Mouse (Mus musculus) limb, embryonic 14.5 days (tissue): ENCODE measurements around the gene Tmem131l. TPM values are rescaled to one million over a fixed set of nuclear protein-coding genes. Genes with fewer than 3 reads are reported as not detected.

Experiments used
- ATAC-seq: fragments of 200-750 bp; cut with Nextera tagmentation; 2 replicates; pipeline ENCODE4 v1.8.0; 2017; ENCODE audit warnings: low read depth, moderate number of reproducible peaks, moderate TSS enrichment; ENCODE audit not compliant: low FRiP score
- DNase-seq: peaks from one replicate; pipeline ENCODE4 v3.0.0-alpha.2; 2015; ENCODE audit warnings: low spot score
- H3K27ac ChIP-seq: fragments of 300-500 bp; sonication (generic); replicated peaks from 2 replicates; pipeline ENCODE4 v1.5.1; 2014; ENCODE audit warnings: low read depth, mild to moderate bottlenecking, low read length, moderate library complexity, mixed read lengths
- H3K27me3 ChIP-seq: fragments of 300-500 bp; sonication (generic); 2 replicates; pipeline ENCODE4 v1.6.1; 2014; ENCODE audit warnings: low read length, mixed read lengths; ENCODE audit not compliant: control insufficient read depth, insufficient read depth
- H3K36me3 ChIP-seq: fragments of 300-500 bp; sonication (generic); 2 replicates; pipeline ENCODE4 v1.6.1; 2014; ENCODE audit warnings: mild to moderate bottlenecking, low read length, moderate library complexity, mixed read lengths; ENCODE audit not compliant: control insufficient read depth, insufficient read depth
- H3K4me1 ChIP-seq: fragments of 300-500 bp; sonication (generic); 2 replicates; pipeline ENCODE4 v1.6.1; 2014; ENCODE audit warnings: antibody characterized with exemption, low read length, mixed read lengths; ENCODE audit not compliant: control insufficient read depth, insufficient read depth
- H3K4me2 ChIP-seq: fragments of 300-500 bp; sonication (generic); replicated peaks from 2 replicates; pipeline ENCODE4 v1.6.1; 2014; ENCODE audit warnings: low read depth, mild to moderate bottlenecking, low read length, moderate library complexity; ENCODE audit not compliant: severe bottlenecking
- H3K4me3 ChIP-seq: fragments of 300-500 bp; sonication (generic); replicated peaks from 2 replicates; pipeline ENCODE4 v1.5.1; 2014; ENCODE audit warnings: low read length
- H3K9ac ChIP-seq: fragments of 300-500 bp; sonication (generic); 2 replicates; pipeline ENCODE4 v1.6.1; 2014; ENCODE audit warnings: mild to moderate bottlenecking, low read depth, low read length, moderate library complexity; ENCODE audit not compliant: severe bottlenecking
- H3K9me3 ChIP-seq: fragments of 300-500 bp; sonication (generic); 2 replicates; pipeline ENCODE4 v1.6.1; 2016; ENCODE audit warnings: low read length; ENCODE audit not compliant: control insufficient read depth
- POLR2A ChIP-seq: fragments of 200-500 bp; IDR thresholded peaks from 2 replicates; pipeline ENCODE4 v1.8.0; 2012; ENCODE audit warnings: inconsistent platforms, mild to moderate bottlenecking, moderate library complexity, borderline replicate concordance; ENCODE audit not compliant: insufficient read depth, insufficient read length; ENCODE audit errors: extremely low read depth
- WGBS: fragments of 180-500 bp; shearing (Covaris S2); extraction: QIAGEN DNeasy Blood & Tissue Kit; methylation state at CpG from one replicate; pipeline ENCODE4 v1.1.7; 2014; 5-methylcytosine and 5-hydroxymethylcytosine counted together
- polyA plus RNA-seq, 2 experiments: library from polyadenylated mRNA; depleted of rRNA in 1 of 2; stranded (reverse) in 1 of 2; unstranded in 1 of 2; fragments of >200 nt; fragmentation: Nextera tagmentation in 1 of 2; extraction: Ambion mirVana in 1 of 2; gene quantifications; 2 replicates each; pipeline versions ENCODE4 v1.2.1 to v1.2.3; 2012 to 2014

Gene Tmem131l
- polyA plus RNA-seq, 2 experiments, result 52.4 to 59.8 TPM

GRCm38 (mm10) chr3:83970629-83971028, 69.3 kb downstream of the Tmem131l start:
- 0 out of 2 replicates have a peak, but pooled peaks have one; percentile 48 for ATAC-seq

GRCm38 (mm10) chr3:83969081-83969480, 70.9 kb downstream of the Tmem131l start:
- DNase-seq (no peak), ATAC-seq (no peak)
- Histone ChIP-seq H3K27ac (no peak overlapping the region), H3K36me3 (0 out of 2 replicates have a peak, but pooled peaks cover 4% of the 10 kb centered on the region), H3K9ac (no peak overlapping the region), H3K4me2 (no peak overlapping the region), H3K9me3 (no peaks in the 10 kb centered on the region), H3K4me3 (no peak overlapping the region), H3K4me1 (peaks cover 17% of the 10 kb centered on the region), H3K27me3 (no peaks in the 10 kb centered on the region)
- WGBS, result 87% methylated on average over 4 of the region's 4 CpGs
- no peak for TF ChIP-seq POLR2A

More at GRCm38 (mm10) chr3:83970629-83971028, 69.3 kb downstream of the Tmem131l start:
- Histone ChIP-seq H3K27me3 (no peaks in the 10 kb centered on the region), H3K27ac (no peak overlapping the region), H3K4me3 (no peak overlapping the region), H3K4me1 (peaks cover 17% of the 10 kb centered on the region), H3K9me3 (no peaks in the 10 kb centered on the region), H3K36me3 (0 out of 2 replicates have a peak, but pooled peaks cover 2% of the 10 kb centered on the region), H3K9ac (no peak overlapping the region), H3K4me2 (no peak overlapping the region)
- no peak for DNase-seq
- WGBS, result 50% methylated on average over 1 of the region's 1 CpGs
- no peak for TF ChIP-seq POLR2A

GRCm38 (mm10) chr3:83967791-83968190, 72.2 kb downstream of the Tmem131l start:
- WGBS, result 86% methylated on average over 3 of the region's 3 CpGs
- no peak for ATAC-seq

GRCm38 (mm10) chr3:83965333-83965732, 74.6 kb downstream of the Tmem131l start:
- H3K36me3 ChIP-seq, result 0 out of 2 replicates have a peak, but pooled peaks cover 6% of the 10 kb centered on the region
- H3K4me2 ChIP-seq, result no peak overlapping the region
- DNase-seq, result no peak
- no peaks in the 10 kb centered on the region for H3K9me3 ChIP-seq
- H3K27me3 ChIP-seq, result no peaks in the 10 kb centered on the region
- H3K9ac ChIP-seq, result no peak overlapping the region
- no peak for ATAC-seq
- 74% methylated on average over 2 of the region's 2 CpGs for WGBS
- peaks cover 4% of the 10 kb centered on the region; the same call in 1 of the 2 replicates for H3K4me1 ChIP-seq
- no peak overlapping the region for H3K27ac ChIP-seq
- H3K4me3 ChIP-seq, result no peak overlapping the region
- TF ChIP-seq POLR2A, result no peak

More at GRCm38 (mm10) chr3:83967791-83968190, 72.2 kb downstream of the Tmem131l start:
- no peak for DNase-seq
- Histone ChIP-seq H3K27ac (no peak overlapping the region), H3K36me3 (0 out of 2 replicates have a peak, but pooled peaks cover 4% of the 10 kb centered on the region), H3K4me3 (no peak overlapping the region), H3K9me3 (no peaks in the 10 kb centered on the region), H3K4me2 (no peak overlapping the region), H3K27me3 (no peaks in the 10 kb centered on the region), H3K4me1 (peaks cover 17% of the 10 kb centered on the region), H3K9ac (no peak overlapping the region)
- TF ChIP-seq POLR2A, result no peak

- Histone ChIP-seq H3K27ac (no peak overlapping the region), H3K36me3 (peaks cover 22% of the 10 kb centered on the region), H3K9ac (no peak overlapping the region), H3K4me3 (no peak overlapping the region), H3K9me3 (no peaks in the 10 kb centered on the region), H3K4me2 (no peak overlapping the region), H3K27me3 (no peaks in the 10 kb centered on the region), H3K4me1 (no peaks in the 10 kb centered on the region)
- no peak for ATAC-seq
- no peak for TF ChIP-seq POLR2A
- WGBS, result 83% methylated on average over 5 of the region's 5 CpGs
- no peak for DNase-seq
Measured at GRCm38 (mm10) chr3:83963705-83964104, 76.3 kb downstream of the Tmem131l start.
